Mouse (Mus musculus): ENCODE results near the gene Gm33543.

Gm33543 gene

DNA sequence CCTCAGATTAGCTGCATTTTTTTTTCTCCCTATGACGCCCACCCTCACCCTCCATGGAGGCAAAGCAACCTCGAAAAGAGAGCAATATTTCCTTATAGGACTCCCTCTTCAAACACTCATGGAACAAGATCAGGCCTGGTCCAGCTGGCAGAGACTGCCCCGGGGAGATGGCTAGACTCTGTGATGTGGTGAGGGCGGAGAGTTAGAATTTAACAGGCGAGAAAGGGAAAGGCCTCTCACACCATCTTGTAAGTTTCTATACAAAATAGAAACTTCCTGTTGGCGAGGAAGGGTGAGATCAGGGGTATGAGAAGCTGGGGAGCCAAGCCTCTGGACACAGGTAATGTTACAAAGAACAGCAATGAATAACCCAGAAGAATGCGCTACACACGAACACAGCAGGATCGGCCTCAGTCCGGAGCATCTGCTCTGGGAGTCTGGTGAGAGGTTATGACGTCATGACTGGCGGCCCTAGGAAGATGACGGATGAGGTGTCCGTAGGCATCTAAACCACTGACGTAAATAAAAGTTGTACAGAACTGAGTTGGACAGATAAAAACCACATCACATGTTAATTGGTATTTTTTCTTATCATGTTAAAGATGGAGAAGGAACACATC is 64.9 kb downstream of the Gm33543 start:
- DNase-seq (ENCODE audit: low spot score), result no peak

DNA sequence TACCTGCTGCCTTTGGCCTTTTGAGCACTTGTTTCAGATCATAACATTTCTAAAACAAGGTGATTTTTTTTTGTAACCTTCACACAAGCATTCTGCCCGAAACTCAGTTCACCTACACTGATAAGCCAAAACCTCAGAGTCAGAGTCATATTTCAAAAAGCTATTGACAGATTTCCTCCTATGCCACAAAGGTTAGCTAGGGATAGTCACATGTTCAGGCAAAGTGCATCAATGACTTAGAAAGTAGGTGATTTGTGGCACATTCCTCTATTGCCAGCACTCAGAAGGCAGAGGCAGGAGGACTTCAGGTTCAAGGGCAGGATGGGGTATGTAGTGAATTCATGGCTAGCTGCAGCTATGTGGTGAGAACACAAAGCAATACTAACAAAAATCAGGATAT is 65.7 kb downstream of the Gm33543 start:
- no peak for DNase-seq (ENCODE audit: low spot score)

DNA sequence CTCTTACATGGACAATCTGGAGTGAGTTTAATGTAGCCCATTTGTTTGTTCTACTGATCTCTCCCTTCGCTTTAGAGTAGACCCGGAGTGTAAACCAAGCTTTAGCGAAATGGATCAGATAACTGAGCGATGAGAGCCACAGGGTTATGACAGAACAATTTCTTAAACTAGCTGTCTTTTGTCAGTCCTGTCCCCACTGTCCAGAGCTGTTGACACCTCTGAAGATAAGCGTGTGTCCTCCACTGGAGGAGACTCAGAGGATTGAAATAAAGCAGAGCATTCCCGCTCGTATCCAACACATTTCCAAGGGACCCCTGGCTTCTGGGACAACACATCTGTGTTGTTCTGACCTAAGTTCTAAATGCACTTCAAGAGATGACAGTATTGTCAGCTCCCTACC is 67.9 kb downstream of the Gm33543 start:
- DNase-seq (ENCODE audit: low spot score), result no peak

DNA sequence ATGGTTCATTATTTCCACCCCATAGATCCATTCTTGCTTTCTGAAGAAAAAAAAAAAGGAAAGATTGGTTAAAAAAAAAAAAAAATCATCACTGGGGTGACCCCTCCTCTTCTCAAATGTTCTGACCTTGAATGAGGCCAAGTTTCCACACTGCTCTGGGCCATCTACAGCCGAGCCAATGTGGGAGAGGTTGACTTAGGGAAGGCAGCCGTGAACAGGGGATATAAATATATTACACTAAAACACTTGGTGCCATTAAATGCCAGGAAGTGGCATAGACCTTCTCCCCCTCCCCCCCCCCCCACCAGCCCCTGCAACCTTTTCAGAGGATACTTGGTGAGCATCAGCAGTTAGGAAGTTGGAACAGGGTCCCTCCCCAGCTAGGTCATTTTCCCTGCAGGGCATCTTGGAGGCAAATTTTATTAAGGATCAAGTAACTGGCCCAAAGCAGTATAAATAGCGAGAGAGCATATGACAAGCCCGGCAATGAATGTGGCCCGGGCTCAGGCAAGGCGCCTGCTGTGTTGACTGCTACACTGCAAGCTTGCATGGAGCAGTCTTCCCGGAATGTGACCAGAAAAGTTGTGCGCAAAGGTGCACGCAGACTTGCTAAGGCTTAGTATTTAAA is 68.6 kb downstream of the Gm33543 start:
- DNase-seq (ENCODE audit: low spot score), result peak; percentile 52

All from testis, postnatal 10 days (tissue).